Mouse (Mus musculus): ENCODE results near the gene Esrra. TPM values are rescaled to one million over a fixed set of nuclear protein-coding genes. Genes with fewer than 3 reads are reported as not detected.

Esrra gene
- polyA plus RNA-seq, 1 experiment from 2014 or later = 16.1 TPM

- Histone ChIP-seq H3K27me3 (no peaks in the 10 kb centered on the region), H3K9me3 (replicated peaks) (no peaks in the 10 kb centered on the region), H3K9ac (peak overlapping the region; percentile 68), H3K36me3 (peaks cover 32% of the 10 kb centered on the region), H3K4me1 (peaks cover 39% of the 10 kb centered on the region), H3K4me2 (replicated peaks) (peak overlapping the region; percentile 95), H3K27ac (replicated peaks) (peak overlapping the region; percentile 97), H3K4me3 (replicated peaks) (peak overlapping the region; percentile 58)
- peak; percentile 85 for ATAC-seq (ENCODE audit: insufficient number of reproducible peaks, low FRiP score, low TSS enrichment, low read depth)
- WGBS = under 1% methylated on average over 35 of the region's 35 CpGs
These were observed 29.9 kb upstream of the Esrra start for GRCm38 (mm10) chr19:6951381-6951968.

GRCm38 (mm10) chr19:6950613-6951153 is 29.1 kb upstream of the Esrra start:
- Histone ChIP-seq H3K9ac (peak overlapping the region; percentile 68), H3K4me1 (peaks cover 39% of the 10 kb centered on the region), H3K27ac (replicated peaks) (peak overlapping the region; percentile 97), H3K4me2 (replicated peaks) (peak overlapping the region; percentile 95), H3K36me3 (peaks cover 25% of the 10 kb centered on the region), H3K27me3 (no peaks in the 10 kb centered on the region), H3K9me3 (replicated peaks) (no peaks in the 10 kb centered on the region), H3K4me3 (replicated peaks) (peak overlapping the region; percentile 58)
- ATAC-seq (ENCODE audit: insufficient number of reproducible peaks, low FRiP score, low TSS enrichment, low read depth) = peak; percentile 25; the same call in 1 of the 2 replicates
- WGBS = under 1% methylated on average over 28 of the region's 28 CpGs

GRCm38 (mm10) chr19:6949951-6950350 is 28.3 kb upstream of the Esrra start:
- H3K36me3 ChIP-seq = peaks cover 18% of the 10 kb centered on the region
- H3K9ac ChIP-seq = no peak overlapping the region
- peak overlapping the region; percentile 97; the same call in 1 of the 2 replicates for H3K27ac ChIP-seq (replicated peaks)
- H3K4me3 ChIP-seq (replicated peaks) = peak overlapping the region; percentile 58
- no peak for ATAC-seq (ENCODE audit: insufficient number of reproducible peaks, low FRiP score, low TSS enrichment, low read depth)
- WGBS = 56% methylated on average over 5 of the region's 5 CpGs
- no peaks in the 10 kb centered on the region for H3K9me3 ChIP-seq (replicated peaks)
- H3K27me3 ChIP-seq = no peaks in the 10 kb centered on the region
- peaks cover 39% of the 10 kb centered on the region for H3K4me1 ChIP-seq
- H3K4me2 ChIP-seq (replicated peaks) = peak overlapping the region; percentile 95

- H3K4me3 ChIP-seq (replicated peaks) = no peak overlapping the region
- peaks cover 18% of the 10 kb centered on the region for H3K36me3 ChIP-seq
- WGBS = 90% methylated on average over 5 of the region's 5 CpGs
- H3K9me3 ChIP-seq (replicated peaks) = no peaks in the 10 kb centered on the region
- no peaks in the 10 kb centered on the region for H3K27me3 ChIP-seq
- no peak overlapping the region for H3K4me2 ChIP-seq (replicated peaks)
- no peak overlapping the region for H3K9ac ChIP-seq
- ATAC-seq (ENCODE audit: insufficient number of reproducible peaks, low FRiP score, low TSS enrichment, low read depth) = no peak
- H3K4me1 ChIP-seq = peaks cover 39% of the 10 kb centered on the region
- H3K27ac ChIP-seq (replicated peaks) = no peak overlapping the region
These were observed 27.9 kb upstream of the Esrra start for GRCm38 (mm10) chr19:6949532-6949931.

- H3K27ac ChIP-seq (replicated peaks) = 0 out of 2 replicates have a peak overlapping the region, but pooled peaks have one; percentile 17
- no peak overlapping the region for H3K4me2 ChIP-seq (replicated peaks)
- no peak overlapping the region for H3K4me3 ChIP-seq (replicated peaks)
- no peaks in the 10 kb centered on the region for H3K9me3 ChIP-seq (replicated peaks)
- H3K4me1 ChIP-seq = peaks cover 32% of the 10 kb centered on the region
- ATAC-seq (ENCODE audit: insufficient number of reproducible peaks, low FRiP score, low TSS enrichment, low read depth) = no peak
- 77% methylated on average over 4 of the region's 4 CpGs for WGBS
- H3K36me3 ChIP-seq = 0 out of 2 replicates have a peak, but pooled peaks cover 8% of the 10 kb centered on the region
- no peaks in the 10 kb centered on the region for H3K27me3 ChIP-seq
- no peak overlapping the region for H3K9ac ChIP-seq
These were observed 26.6 kb upstream of the Esrra start for GRCm38 (mm10) chr19:6948186-6948585.

- ATAC-seq (ENCODE audit: insufficient number of reproducible peaks, low FRiP score, low TSS enrichment, low read depth) = no peak
- WGBS = 44% methylated on average over 4 of the region's 4 CpGs
- no peak overlapping the region for H3K9ac ChIP-seq
- 0 out of 2 replicates have a peak, but pooled peaks cover 8% of the 10 kb centered on the region for H3K36me3 ChIP-seq
- H3K4me1 ChIP-seq = peaks cover 32% of the 10 kb centered on the region
- H3K27me3 ChIP-seq = no peaks in the 10 kb centered on the region
- no peaks in the 10 kb centered on the region for H3K9me3 ChIP-seq (replicated peaks)
- H3K4me2 ChIP-seq (replicated peaks) = no peak overlapping the region
- 0 out of 2 replicates have a peak overlapping the region, but pooled peaks have one; percentile 17 for H3K27ac ChIP-seq (replicated peaks)
- no peak overlapping the region for H3K4me3 ChIP-seq (replicated peaks)
These were observed 26.1 kb upstream of the Esrra start for GRCm38 (mm10) chr19:6947742-6948141.

- Histone ChIP-seq H3K9ac (no peak overlapping the region), H3K9me3 (replicated peaks) (no peaks in the 10 kb centered on the region), H3K4me2 (replicated peaks) (no peak overlapping the region), H3K4me3 (replicated peaks) (no peak overlapping the region), H3K4me1 (peaks cover 30% of the 10 kb centered on the region), H3K36me3 (0 out of 2 replicates have a peak, but pooled peaks cover 6% of the 10 kb centered on the region), H3K27ac (replicated peaks) (no peak overlapping the region), H3K27me3 (no peaks in the 10 kb centered on the region)
- no peak for ATAC-seq (ENCODE audit: insufficient number of reproducible peaks, low FRiP score, low TSS enrichment, low read depth)
- WGBS = 94% methylated on average over 6 of the region's 6 CpGs
These were observed 22.1 kb upstream of the Esrra start for GRCm38 (mm10) chr19:6943709-6944108.

GRCm38 (mm10) chr19:6942764-6943163 is 21.2 kb upstream of the Esrra start:
- Histone ChIP-seq H3K36me3 (0 out of 2 replicates have a peak, but pooled peaks cover 6% of the 10 kb centered on the region), H3K9ac (peak overlapping the region; percentile 91; the same call in 1 of the 2 replicates), H3K4me3 (replicated peaks) (peak overlapping the region; percentile 93), H3K9me3 (replicated peaks) (no peaks in the 10 kb centered on the region), H3K4me1 (peaks cover 27% of the 10 kb centered on the region), H3K27me3 (no peaks in the 10 kb centered on the region), H3K4me2 (replicated peaks) (peak overlapping the region; percentile 98), H3K27ac (replicated peaks) (peak overlapping the region; percentile 97)
- 28% methylated on average over 5 of the region's 5 CpGs for WGBS
- ATAC-seq (ENCODE audit: insufficient number of reproducible peaks, low FRiP score, low TSS enrichment, low read depth) = no peak

GRCm38 (mm10) chr19:6942249-6942691 is 20.7 kb upstream of the Esrra start, which contains the start of gene Gpr137:
Gpr137 (minus strand) TSS chr19:6942480.
- Histone ChIP-seq H3K9ac (peak within 1 kb of the TSS; percentile 91), H3K27ac (replicated peaks) (peak within 1 kb of the TSS; percentile 97), H3K9me3 (replicated peaks) (no peaks in the 10 kb centered on the region), H3K27me3 (no peaks in the 10 kb centered on the region), H3K4me2 (replicated peaks) (peak within 1 kb of the TSS; percentile 98), H3K4me1 (peaks cover 27% of the 10 kb centered on the region), H3K36me3 (0 out of 2 replicates have a peak, but pooled peaks cover 6% of the 10 kb centered on the region), H3K4me3 (replicated peaks) (peak within 1 kb of the TSS; percentile 93)
- under 1% methylated on average over 27 of the region's 27 CpGs for WGBS
- ATAC-seq (ENCODE audit: insufficient number of reproducible peaks, low FRiP score, low TSS enrichment, low read depth) = peak; percentile 89

GRCm38 (mm10) chr19:6941372-6942248 is 20.0 kb upstream of the Esrra start, which contains the start of gene Bad:
Bad (plus strand) TSS chr19:6941861.
- Histone ChIP-seq H3K36me3 (0 out of 2 replicates have a peak, but pooled peaks cover 6% of the 10 kb centered on the region), H3K9me3 (replicated peaks) (no peaks in the 10 kb centered on the region), H3K27me3 (no peaks in the 10 kb centered on the region), H3K4me3 (replicated peaks) (peak within 1 kb of the TSS; percentile 93), H3K9ac (peak within 1 kb of the TSS; percentile 91), H3K27ac (replicated peaks) (peak within 1 kb of the TSS; percentile 97), H3K4me1 (peaks cover 25% of the 10 kb centered on the region), H3K4me2 (replicated peaks) (peak within 1 kb of the TSS; percentile 98)
- under 1% methylated on average over 83 of the region's 83 CpGs for whole genome bisulfite sequencing
- peak; percentile 81 for ATAC-seq (ENCODE audit: insufficient number of reproducible peaks, low FRiP score, low TSS enrichment, low read depth)

Data from embryonic facial prominence, embryonic 15.5 days (tissue).